Mouse (Mus musculus) embryonic facial prominence, embryonic 13.5 days (tissue): ENCODE measurements at regions not wholly inside any gene's neighbourhood (a gene's known extent, or its start where the extent isn't known, plus 50 kb on each side); places are given as distances from the start of the nearest gene placed in this dataset.
"Not testable (repeated sequence)": the region's sequence is repeated elsewhere in the genome, so short reads cannot be mapped to it uniquely, and the experiment has no call there.

Source experiments
- ATAC-seq: fragments of 200-750 bp; cut with Nextera tagmentation; 2 replicates; pipeline ENCODE4 v1.8.0; 2017; ENCODE audit warnings: low read depth; ENCODE audit not compliant: insufficient number of reproducible peaks, insufficient read depth, low FRiP score, low TSS enrichment
- H3K27ac ChIP-seq: fragments of 300-500 bp; sonication (generic); 2 replicates; pipeline ENCODE4 v1.5.1; 2015; ENCODE audit warnings: moderate library complexity, mild to moderate bottlenecking, inconsistent platforms
- H3K27me3 ChIP-seq: fragments of 300-500 bp; sonication (generic); 2 replicates; pipeline ENCODE4 v1.6.1; 2015; ENCODE audit warnings: mild to moderate bottlenecking, inconsistent platforms
- H3K36me3 ChIP-seq: fragments of 300-500 bp; sonication (generic); 2 replicates; pipeline ENCODE4 v1.6.1; 2015; ENCODE audit warnings: mild to moderate bottlenecking, inconsistent platforms
- H3K4me1 ChIP-seq: fragments of 300-500 bp; sonication (generic); 2 replicates; pipeline ENCODE4 v1.6.1; 2015; ENCODE audit warnings: inconsistent platforms
- H3K4me2 ChIP-seq: fragments of 300-500 bp; sonication (generic); 2 replicates; pipeline ENCODE4 v1.6.1; 2015; ENCODE audit warnings: moderate library complexity, mild to moderate bottlenecking, inconsistent platforms
- H3K4me3 ChIP-seq: fragments of 300-500 bp; sonication (generic); 2 replicates; pipeline ENCODE4 v1.5.1; 2015; ENCODE audit warnings: mild to moderate bottlenecking, inconsistent platforms
- H3K9ac ChIP-seq: fragments of 300-500 bp; sonication (generic); 2 replicates; pipeline ENCODE4 v1.6.1; 2015; ENCODE audit warnings: mild to moderate bottlenecking, inconsistent platforms
- H3K9me3 ChIP-seq: fragments of 300-500 bp; sonication (generic); 2 replicates; pipeline ENCODE4 v1.6.1; 2016; ENCODE audit warnings: inconsistent platforms
- WGBS: fragments of 180-500 bp; shearing (Covaris S2); methylation state at CpG from one replicate; pipeline ENCODE4 v1.1.7; 2015; ENCODE audit warnings: mixed read lengths; 5-methylcytosine and 5-hydroxymethylcytosine counted together

- not testable (repeated sequence) for H3K9me3 ChIP-seq, H3K36me3 ChIP-seq, H3K27me3 ChIP-seq, H3K4me1 ChIP-seq, H3K9ac ChIP-seq, H3K4me2 ChIP-seq, H3K27ac ChIP-seq, H3K4me3 ChIP-seq, ATAC-seq
- WGBS: 40% methylated on average over 4 of the region's 4 CpGs
Observed at GRCm38 (mm10) chr12:21680026-21680425, 262.6 kb upstream of the Ywhaq start.

- 83% methylated on average over 8 of the region's 8 CpGs for WGBS
- H3K27ac ChIP-seq, H3K4me3 ChIP-seq, ATAC-seq, H3K4me1 ChIP-seq, H3K36me3 ChIP-seq, H3K4me2 ChIP-seq, H3K27me3 ChIP-seq, H3K9ac ChIP-seq: not testable (repeated sequence)
- H3K9me3 ChIP-seq: peaks cover 50% of the 10 kb centered on the region
Observed at GRCm38 (mm10) chr12:21649381-21649780, 231.9 kb upstream of the Ywhaq start.

- WGBS: 16% methylated on average over 2 of the region's 2 CpGs
- not testable (repeated sequence) for H3K36me3 ChIP-seq, H3K9me3 ChIP-seq, H3K4me2 ChIP-seq, H3K4me1 ChIP-seq, H3K27me3 ChIP-seq, ATAC-seq, H3K4me3 ChIP-seq, H3K9ac ChIP-seq, H3K27ac ChIP-seq
Observed at GRCm38 (mm10) chr12:21613781-21614180, 196.3 kb upstream of the Ywhaq start.

- H3K27me3 ChIP-seq: no peaks in the 10 kb centered on the region
- H3K36me3 ChIP-seq: no peaks in the 10 kb centered on the region
- H3K9me3 ChIP-seq: no peaks in the 10 kb centered on the region
- H3K4me2 ChIP-seq: no peak overlapping the region
- 78% methylated on average over 7 of the region's 7 CpGs for WGBS
- H3K4me1 ChIP-seq: no peaks in the 10 kb centered on the region
- ATAC-seq: no peak
- H3K9ac ChIP-seq: no peak overlapping the region
- H3K4me3 ChIP-seq: no peak overlapping the region
- H3K27ac ChIP-seq: no peak overlapping the region
Observed at GRCm38 (mm10) chr12:21568415-21569040, 151.1 kb upstream of the Ywhaq start.

GRCm38 (mm10) chr12:21543962-21544361 lies 126.5 kb upstream of the Ywhaq start:
- not testable (repeated sequence) for H3K4me2 ChIP-seq, H3K9me3 ChIP-seq
- 49% methylated on average over 2 of the region's 2 CpGs for WGBS

GRCm38 (mm10) chr12:21543153-21543894 lies 125.9 kb upstream of the Ywhaq start:
- not testable (repeated sequence) for H3K27ac ChIP-seq, ATAC-seq, H3K4me1 ChIP-seq, H3K9me3 ChIP-seq, H3K27me3 ChIP-seq, H3K36me3 ChIP-seq
- peak overlapping the region; percentile 66 for H3K4me2 ChIP-seq
- H3K4me3 ChIP-seq: peak overlapping the region; percentile 56
- 4% methylated on average over 34 of the region's 34 CpGs for WGBS
- peak overlapping the region; percentile 72 for H3K9ac ChIP-seq

More at GRCm38 (mm10) chr12:21543962-21544361, 126.5 kb upstream of the Ywhaq start:
- not testable (repeated sequence) for ATAC-seq, H3K9ac ChIP-seq, H3K36me3 ChIP-seq, H3K27ac ChIP-seq, H3K27me3 ChIP-seq, H3K4me3 ChIP-seq, H3K4me1 ChIP-seq

GRCm38 (mm10) chr12:21531766-21532165 lies 114.3 kb upstream of the Ywhaq start:
- ATAC-seq: no peak
- Histone ChIP-seq H3K27me3 (no peaks in the 10 kb centered on the region), H3K36me3 (no peaks in the 10 kb centered on the region), H3K4me3 (no peak overlapping the region), H3K27ac (no peak overlapping the region), H3K4me1 (no peaks in the 10 kb centered on the region), H3K9ac (no peak overlapping the region), H3K4me2 (no peak overlapping the region), H3K9me3 (no peaks in the 10 kb centered on the region)
- 94% methylated on average over 3 of the region's 3 CpGs for WGBS

GRCm38 (mm10) chr12:21529367-21529766 lies 111.9 kb upstream of the Ywhaq start:
- not testable (repeated sequence) for ATAC-seq, H3K27ac ChIP-seq, H3K36me3 ChIP-seq, H3K27me3 ChIP-seq, H3K9ac ChIP-seq, H3K4me1 ChIP-seq, H3K4me3 ChIP-seq, H3K4me2 ChIP-seq, H3K9me3 ChIP-seq
- WGBS: 84% methylated on average over 3 of the region's 3 CpGs

GRCm38 (mm10) chr12:21527336-21527735 lies 109.9 kb upstream of the Ywhaq start:
- not testable (repeated sequence) for H3K9me3 ChIP-seq, H3K4me2 ChIP-seq, H3K36me3 ChIP-seq, H3K27me3 ChIP-seq, H3K4me1 ChIP-seq, H3K27ac ChIP-seq, ATAC-seq, H3K4me3 ChIP-seq, H3K9ac ChIP-seq
- 87% methylated on average over 8 of the region's 8 CpGs for WGBS

- not testable (repeated sequence) for ATAC-seq, H3K4me1 ChIP-seq, H3K4me2 ChIP-seq, H3K27me3 ChIP-seq, H3K9me3 ChIP-seq, H3K4me3 ChIP-seq, H3K27ac ChIP-seq, H3K9ac ChIP-seq, H3K36me3 ChIP-seq
- 84% methylated on average over 2 of the region's 2 CpGs for WGBS
Observed at GRCm38 (mm10) chr12:21526906-21527305, 109.5 kb upstream of the Ywhaq start.

GRCm38 (mm10) chr12:21525567-21525966 lies 108.1 kb upstream of the Ywhaq start:
- not testable (repeated sequence) for H3K27me3 ChIP-seq, H3K9ac ChIP-seq, H3K4me1 ChIP-seq, ATAC-seq, H3K27ac ChIP-seq, H3K4me2 ChIP-seq, H3K36me3 ChIP-seq, H3K4me3 ChIP-seq, H3K9me3 ChIP-seq
- WGBS: 44% methylated on average over 6 of the region's 6 CpGs

GRCm38 (mm10) chr12:21522621-21523020 lies 105.2 kb upstream of the Ywhaq start:
- Histone ChIP-seq H3K9me3 (no peaks in the 10 kb centered on the region), H3K4me3 (no peak overlapping the region), H3K9ac (no peak overlapping the region), H3K4me1 (no peaks in the 10 kb centered on the region), H3K4me2 (no peak overlapping the region), H3K27me3 (no peaks in the 10 kb centered on the region), H3K27ac (no peak overlapping the region), H3K36me3 (no peaks in the 10 kb centered on the region)
- WGBS: 36% methylated on average over 3 of the region's 3 CpGs
- no peak for ATAC-seq
